Mouse (Mus musculus): ENCODE measurements around the gene Aurkb. TPM values are rescaled to one million over a fixed set of nuclear protein-coding genes. Genes with fewer than 3 reads are reported as not detected.

Aurkb gene
- polyA plus RNA-seq, 1 experiment from 2014 or later, result 171 TPM

Other genes with a start within 250 kb of the Aurkb start
- gene Ndel1, start 173.8 kb upstream of the Aurkb start, polyA plus RNA-seq (2016; fragmentation: Nextera tagmentation; extraction: Ambion mirVana), result 69.5 and 74.7 TPM in 2 replicates
- 0.05 TPM in 1 of 2 replicates, not detected in the other for gene Rnf222, start 157.1 kb upstream of the Aurkb start, polyA plus RNA-seq (2016; fragmentation: Nextera tagmentation; extraction: Ambion mirVana)
- gene Rpl26, start 144.1 kb upstream of the Aurkb start, polyA plus RNA-seq (2016; fragmentation: Nextera tagmentation; extraction: Ambion mirVana), result 1,086 and 1,101 TPM in 2 replicates
- not detected in 2 replicates for gene Odf4, start 118.6 kb upstream of the Aurkb start, polyA plus RNA-seq (2016; fragmentation: Nextera tagmentation; extraction: Ambion mirVana)
- gene Arhgef15, start 88.2 kb upstream of the Aurkb start, polyA plus RNA-seq (2016; fragmentation: Nextera tagmentation; extraction: Ambion mirVana), result 6.1 and 7.0 TPM in 2 replicates
- gene Slc25a35, start 77.5 kb upstream of the Aurkb start, polyA plus RNA-seq (2016; fragmentation: Nextera tagmentation; extraction: Ambion mirVana), result 2.3 and 2.6 TPM in 2 replicates
- 64.6 and 69.6 TPM in 2 replicates for gene Rangrf, start 70.5 kb upstream of the Aurkb start, polyA plus RNA-seq (2016; fragmentation: Nextera tagmentation; extraction: Ambion mirVana)
- 45.7 and 48.5 TPM in 2 replicates for gene Pfas, start 37.2 kb upstream of the Aurkb start, polyA plus RNA-seq (2016; fragmentation: Nextera tagmentation; extraction: Ambion mirVana)
- 70.5 and 73.8 TPM in 2 replicates for gene Ctc1, start 29.7 kb upstream of the Aurkb start, polyA plus RNA-seq (2016; fragmentation: Nextera tagmentation; extraction: Ambion mirVana)
- gene Borcs6, start 14.1 kb downstream of the Aurkb start, polyA plus RNA-seq (2016; fragmentation: Nextera tagmentation; extraction: Ambion mirVana), result 9.2 and 10.0 TPM in 2 replicates
- gene Tmem107, start 25.2 kb downstream of the Aurkb start, polyA plus RNA-seq (2016; fragmentation: Nextera tagmentation; extraction: Ambion mirVana), result 39.5 and 41.0 TPM in 2 replicates
- 68.0 and 79.5 TPM in 2 replicates for gene Vamp2, start 42.8 kb downstream of the Aurkb start, polyA plus RNA-seq (2016; fragmentation: Nextera tagmentation; extraction: Ambion mirVana)
- 7.2 and 10.4 TPM in 2 replicates for gene Per1, start 49.6 kb downstream of the Aurkb start, polyA plus RNA-seq (2016; fragmentation: Nextera tagmentation; extraction: Ambion mirVana)
- gene Hes7, start 74.8 kb downstream of the Aurkb start, polyA plus RNA-seq (2016; fragmentation: Nextera tagmentation; extraction: Ambion mirVana), result 0.56 and 0.74 TPM in 2 replicates
- 0.22 and 0.76 TPM in 2 replicates for gene 9130213A22Rik, start 76.9 kb downstream of the Aurkb start, polyA plus RNA-seq (2016; fragmentation: Nextera tagmentation; extraction: Ambion mirVana)
- gene Aloxe3, start 80.2 kb downstream of the Aurkb start, polyA plus RNA-seq (2016; fragmentation: Nextera tagmentation; extraction: Ambion mirVana), result 0.58 and 0.77 TPM in 2 replicates
- 0.08 TPM in 1 of 2 replicates, not detected in the other for gene Alox12b, start 111.3 kb downstream of the Aurkb start, polyA plus RNA-seq (2016; fragmentation: Nextera tagmentation; extraction: Ambion mirVana)
- 0.08 TPM in 1 of 2 replicates, not detected in the other for gene Alox8, start 152.2 kb downstream of the Aurkb start, polyA plus RNA-seq (2016; fragmentation: Nextera tagmentation; extraction: Ambion mirVana)
- 0.08 TPM in 1 of 2 replicates, not detected in the other for gene Gucy2e, start 191.4 kb downstream of the Aurkb start, polyA plus RNA-seq (2016; fragmentation: Nextera tagmentation; extraction: Ambion mirVana)

Data from limb, embryonic 12.5 days (tissue).